Mouse (Mus musculus) thymus, adult 2 months (tissue): ENCODE measurements around the gene Ppm1l.

Experiments used
- CTCF ChIP-seq: fragments of 200-500 bp; IDR thresholded peaks from 2 replicates; pipeline ENCODE4 v1.5.1; 2012; ENCODE audit warnings: mild to moderate bottlenecking, control low read depth, low read length, moderate library complexity, borderline replicate concordance; ENCODE audit not compliant: control insufficient read depth, poor library complexity, insufficient read depth; ENCODE audit errors: extremely low read depth
- POLR2A ChIP-seq: fragments of 200-500 bp; IDR thresholded peaks from 2 replicates; pipeline ENCODE4 v1.6.1; 2012; ENCODE audit warnings: mild to moderate bottlenecking, low read length, control low read depth, moderate library complexity; ENCODE audit not compliant: control insufficient read depth, poor library complexity, insufficient read depth; ENCODE audit errors: extremely low read depth

GRCm38 (mm10) chr3:69509411-69509952 lies 192.8 kb downstream of the Ppm1l start:
- TF ChIP-seq CTCF (no peak), POLR2A (no peak)
